Mouse (Mus musculus): ENCODE measurements around the gene Chuk.

GRCm38 (mm10) chr19:44068232-44068631 lies 39.0 kb downstream of the Chuk start:
- TF ChIP-seq CTCF (IDR thresholded peaks at IDR 0.05; ENCODE audit: control insufficient read depth, insufficient read depth, low read length) (no peak), POLR2A (IDR thresholded peaks at IDR 0.05; ENCODE audit: borderline replicate concordance, control insufficient read depth, low read depth, low read length) (no peak)

All from bone marrow, adult 2 months (tissue).